Mouse (Mus musculus) right cerebral cortex, postnatal 36 days (tissue): ENCODE results near the gene Rtl3.

Experiments
- DNase-seq, 2 experiments: peaks; one replicate each; pipeline ENCODE4 v3.0.0; 2022; ENCODE audit warnings: low spot score in 2 of 2, mixed read lengths in 1 of 2

Gene Rtl3

DNA sequence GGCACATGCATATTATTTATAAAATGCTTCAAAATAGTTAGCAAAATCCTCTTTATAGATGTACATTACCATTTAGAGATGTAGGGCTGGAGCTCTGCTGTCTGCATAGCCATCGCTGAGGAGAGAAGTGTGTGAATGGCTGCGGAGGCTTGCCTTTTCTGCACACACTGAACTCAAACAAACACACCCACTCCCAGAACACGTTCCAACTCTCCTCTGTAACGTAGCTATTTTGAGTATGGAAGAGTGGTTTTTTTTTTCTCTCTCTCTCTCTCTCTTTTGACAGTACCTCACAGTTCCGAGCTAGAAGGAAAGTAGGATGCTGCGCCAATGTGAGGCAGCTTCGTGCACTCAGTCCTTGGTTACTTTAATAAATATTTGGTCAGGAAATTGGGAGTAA, at the start of gene Rtl3:
TSS of gene Rtl3 (minus strand) at position 236 of the 400 bp plus-strand sequence.
- DNase-seq = peak; percentile 34 to 60

DNA sequence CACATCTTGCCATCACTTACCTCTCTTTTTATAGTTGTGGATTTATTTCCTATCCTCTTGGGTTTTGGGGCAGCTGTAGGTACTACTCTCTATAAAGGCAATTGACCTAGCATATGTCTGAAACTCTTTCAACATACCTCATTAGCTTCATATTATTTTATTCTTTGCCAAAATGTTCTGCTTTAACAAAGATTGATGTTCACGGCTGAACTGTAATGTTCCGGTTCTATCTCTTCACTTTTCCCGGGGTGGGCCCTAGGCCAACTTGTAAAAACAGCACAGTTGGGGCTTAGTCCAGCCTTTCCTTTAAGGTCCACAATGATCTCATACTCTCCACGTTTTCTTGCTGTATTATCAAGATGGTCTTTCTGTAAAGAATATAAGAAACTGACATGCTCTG, 31.9 kb upstream of the Rtl3 start:
- DNase-seq = no peak

DNA sequence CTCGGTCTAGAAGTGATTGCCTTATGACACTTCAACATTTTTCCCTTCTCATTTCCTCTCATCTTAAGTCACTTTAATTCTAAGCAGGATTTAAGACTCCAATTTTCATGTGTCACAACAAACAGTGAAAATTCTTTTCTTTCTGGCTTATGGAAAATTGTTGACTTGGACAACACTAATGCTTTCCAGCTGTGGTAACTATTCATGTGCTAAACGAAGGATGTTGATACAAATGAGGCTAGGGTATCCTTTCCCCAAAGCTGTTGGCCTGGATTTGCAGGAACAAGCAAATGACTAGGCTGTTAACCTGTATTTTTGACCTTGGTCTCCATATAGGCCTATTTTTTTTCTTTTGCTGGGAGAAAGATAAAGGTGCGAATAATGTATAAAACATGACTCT, 31.4 kb upstream of the Rtl3 start:
- DNase-seq = no peak

DNA sequence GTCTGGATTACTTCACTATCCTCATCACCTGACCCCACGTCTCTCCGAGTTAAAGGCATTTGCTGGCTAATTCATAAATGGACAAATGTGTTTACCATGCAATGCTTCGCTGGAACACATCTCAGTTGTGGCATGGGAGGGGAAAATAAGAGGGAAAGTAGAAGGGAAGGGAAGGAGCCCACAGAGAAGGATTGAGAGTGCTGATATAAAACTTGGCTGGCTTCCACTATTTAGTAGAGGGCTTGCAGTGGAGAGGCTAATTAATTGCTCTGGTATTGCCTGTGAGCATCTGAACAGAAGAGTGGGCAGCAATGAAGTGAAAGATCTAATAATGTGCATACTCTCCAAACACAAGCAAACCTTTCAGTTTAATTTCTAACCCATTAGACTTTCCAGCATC, 31.0 kb upstream of the Rtl3 start:
- no peak for DNase-seq

DNA sequence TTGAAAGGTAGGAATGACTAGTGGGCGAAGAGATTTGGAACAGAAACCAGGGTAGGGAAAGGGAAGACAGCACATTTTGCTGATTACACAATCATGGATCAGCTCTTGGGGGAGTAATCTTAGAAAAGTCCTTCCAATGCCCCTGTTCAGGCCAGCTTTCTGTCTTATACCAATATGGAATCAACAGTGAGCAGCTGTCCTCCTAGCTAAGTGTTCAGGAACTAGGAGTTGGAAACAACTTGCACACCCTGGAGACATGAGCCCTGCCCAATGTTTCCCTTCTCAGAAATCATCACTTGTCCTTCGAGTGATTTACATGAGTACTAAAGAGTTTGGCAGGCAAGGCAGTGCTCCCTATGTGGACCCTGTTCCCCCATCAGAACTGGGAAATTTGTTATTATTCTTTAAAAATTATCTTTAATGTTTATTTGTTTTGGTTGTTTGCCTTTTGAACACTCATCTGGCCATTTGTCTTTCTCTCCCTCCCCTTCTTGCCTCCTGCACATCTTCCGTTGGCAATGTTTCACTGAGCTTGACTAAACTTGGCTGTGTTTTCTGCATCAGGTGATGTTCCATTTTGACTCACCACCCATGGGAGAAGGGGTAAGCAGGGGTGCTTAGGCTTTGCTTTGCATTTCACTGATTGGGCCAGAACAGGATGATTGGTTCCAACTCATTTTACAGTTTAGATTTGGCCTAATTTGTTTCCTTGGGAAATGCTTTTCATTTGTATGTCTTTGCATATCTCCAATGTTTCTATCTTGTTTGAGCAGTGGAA, 13.3 kb upstream of the Rtl3 start:
- no peak for DNase-seq

DNA sequence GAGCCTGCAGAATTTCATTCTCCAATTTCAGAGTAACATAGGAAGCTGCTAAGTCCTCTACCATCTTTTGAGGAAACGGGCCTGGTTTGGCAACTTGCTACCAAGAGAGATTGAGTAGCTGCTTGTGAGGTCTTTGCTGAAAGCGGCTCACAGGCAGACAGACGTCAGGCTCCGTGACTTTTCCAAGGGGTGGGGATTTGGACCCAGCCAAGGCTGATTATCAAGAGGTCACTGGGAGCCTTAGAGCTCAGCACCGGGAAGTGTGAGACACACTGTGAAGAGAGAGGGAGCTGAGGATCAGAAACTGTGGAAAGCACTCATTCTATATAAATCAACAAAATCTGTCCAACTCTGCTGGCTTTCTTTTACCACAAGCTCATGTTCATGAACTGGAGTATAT, 853 bp downstream of the Rtl3 start:
- no peak for DNase-seq

DNA sequence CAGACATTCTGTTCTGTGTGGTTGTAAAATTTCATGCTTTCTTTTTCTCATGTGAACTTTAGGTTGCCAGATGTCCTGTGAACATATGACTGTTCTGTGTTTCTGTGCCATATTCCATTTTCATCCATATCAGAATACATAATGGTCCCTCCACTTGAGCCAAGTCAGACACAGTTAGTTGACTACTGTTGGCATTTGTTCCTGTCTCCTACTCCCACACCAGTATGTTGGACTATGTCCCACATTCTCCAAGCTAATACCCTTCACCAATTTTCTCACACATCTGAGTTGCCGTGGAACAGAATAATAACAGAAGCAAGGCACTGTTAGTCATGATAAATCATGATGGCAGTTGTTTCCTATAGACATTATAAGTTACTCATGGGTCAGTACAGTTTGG, 9.9 kb downstream of the Rtl3 start:
- no peak for DNase-seq

DNA sequence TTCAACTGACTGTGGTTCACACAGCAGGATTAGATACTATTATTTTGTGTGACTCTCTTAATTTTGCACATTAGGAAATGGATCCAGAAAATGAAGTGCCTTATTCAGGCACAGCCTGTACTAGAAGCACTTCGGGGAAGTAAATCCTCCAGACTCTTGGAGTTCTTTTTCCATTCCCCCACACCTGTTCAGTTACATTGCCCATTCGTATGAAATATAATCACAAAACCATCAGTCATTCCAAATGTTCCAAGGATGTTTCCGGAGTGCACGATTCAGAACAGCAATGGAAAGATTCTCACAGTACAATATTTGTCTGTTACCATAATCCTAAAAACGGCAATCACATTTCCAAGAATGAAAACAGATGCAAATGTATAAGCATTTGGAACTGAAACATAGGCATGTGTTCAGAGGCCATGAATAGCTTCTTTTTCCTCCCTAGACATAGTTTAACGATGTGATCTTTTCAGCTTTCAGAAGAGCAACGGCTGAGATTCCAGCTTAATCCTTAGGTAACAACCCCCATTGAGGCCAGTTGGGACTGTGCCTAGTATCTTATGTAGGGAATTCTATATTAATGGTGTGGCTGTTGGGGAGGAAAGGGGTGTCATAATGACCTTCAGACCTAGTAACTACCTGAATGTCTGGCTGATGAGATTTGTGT, 30.8 kb downstream of the Rtl3 start:
- no peak for DNase-seq

DNA sequence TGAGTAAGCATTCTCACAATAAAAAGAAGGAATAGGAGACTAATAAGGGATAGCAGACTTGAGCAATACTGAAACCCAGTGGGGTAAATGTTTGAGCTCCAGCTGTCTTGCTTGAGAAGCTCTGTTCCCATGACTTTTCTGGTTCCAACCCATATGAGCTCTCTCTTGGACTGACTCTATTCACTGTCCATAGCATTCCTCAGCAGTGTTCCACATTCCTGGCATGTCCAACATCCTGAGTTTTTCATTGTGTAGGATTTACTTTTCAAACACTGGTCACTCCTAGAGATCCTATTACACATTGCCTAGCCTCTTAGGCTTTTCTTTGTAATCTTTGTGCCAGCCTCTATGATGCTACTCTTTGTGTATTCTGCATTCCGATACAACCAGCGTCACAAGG, 36.1 kb downstream of the Rtl3 start:
- DNase-seq = no peak

DNA sequence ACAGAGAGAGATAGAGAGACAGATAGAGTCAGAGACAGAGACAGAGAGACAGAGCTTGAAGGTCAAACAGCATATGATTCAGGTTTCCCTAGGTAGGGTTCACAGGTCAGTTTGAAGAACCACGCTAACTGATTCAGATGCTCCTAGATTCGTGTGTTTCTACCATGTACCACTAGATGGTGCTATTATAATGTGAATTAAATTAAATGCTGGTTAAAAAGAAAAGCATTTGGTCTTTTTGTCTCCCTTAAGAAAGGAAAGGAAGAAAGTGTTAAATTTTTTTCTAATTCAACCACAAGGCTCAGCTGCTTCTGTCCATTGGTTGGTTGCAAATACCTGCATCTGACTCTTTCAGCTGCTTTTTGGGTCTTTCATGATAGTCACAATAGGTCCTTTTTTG, 45.8 kb downstream of the Rtl3 start:
- DNase-seq = no peak
